Mouse (Mus musculus): ENCODE measurements around the gene Rpl18.

DNA sequence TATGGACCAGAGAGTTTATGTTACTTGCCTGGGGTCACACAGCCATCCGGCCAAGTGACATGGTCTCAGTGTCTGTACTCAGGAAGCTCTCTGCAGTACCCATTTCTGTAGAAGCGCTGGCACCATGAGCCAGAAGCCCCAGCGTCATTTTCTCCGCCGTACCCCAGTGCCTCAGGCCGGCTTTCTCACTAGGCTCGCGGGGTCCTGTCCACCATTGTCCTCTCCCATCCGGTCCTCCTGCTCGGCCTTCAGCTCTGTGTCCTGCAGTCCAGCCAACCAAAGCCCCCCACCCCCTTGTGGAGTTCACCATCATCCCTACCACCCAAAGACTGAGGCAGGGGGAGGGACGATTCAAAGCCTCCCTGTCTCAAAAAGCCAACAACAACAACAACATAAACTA is 13.7 kb upstream of the Rpl18 start:
- TF ChIP-seq POLR2A (IDR thresholded peaks at IDR 0.05; ENCODE audit: borderline replicate concordance, extremely low read depth, insufficient read depth, insufficient read length, poor library complexity, severe bottlenecking) (no peak), CTCF (IDR thresholded peaks at IDR 0.05; ENCODE audit: borderline replicate concordance, extremely low read depth, insufficient read depth, insufficient read length) (no peak)

Data from brain, embryonic 14.5 days (tissue).